Mouse (Mus musculus) brown adipose tissue, adult 24 weeks (tissue): Measurements from ENCODE around the gene Gm47289. TPM values are rescaled to one million over a fixed set of nuclear protein-coding genes. Genes with fewer than 3 reads are reported as not detected.

Source experiments
- H3K27ac ChIP-seq: fragments of 200-500 bp; replicated peaks from 2 replicates; pipeline ENCODE4 v1.5.1; 2012; ENCODE audit warnings: low read depth, mild to moderate bottlenecking, low read length
- H3K4me1 ChIP-seq: fragments of 200-500 bp; 2 replicates; pipeline ENCODE4 v1.6.1; 2012; ENCODE audit warnings: low read length, mixed read lengths; ENCODE audit not compliant: control insufficient read depth, insufficient read depth, insufficient read length
- H3K4me3 ChIP-seq: fragments of 200-500 bp; 2 replicates; pipeline ENCODE4 v1.5.1; 2012; ENCODE audit warnings: low read depth, mild to moderate bottlenecking, low read length, moderate library complexity; ENCODE audit not compliant: insufficient read depth
- polyA plus RNA-seq: library from polyadenylated mRNA; stranded (reverse); fragments of >200 nt; gene quantifications from 2 replicates; pipeline ENCODE4 v1.2.4, GENCODE M21; 2012; ENCODE audit not compliant: missing spikeins, insufficient read depth, insufficient read length

Gene Gm47289
- polyA plus RNA-seq, 1 experiment = not detected

GRCm38 (mm10) chr9:119201653-119202052 lies 42.7 kb downstream of the Gm47289 start:
- Histone ChIP-seq H3K4me3 (no peak overlapping the region), H3K4me1 (no peaks in the 10 kb centered on the region; the same call in none of the 2 replicates), H3K27ac (no peak overlapping the region)

- Histone ChIP-seq H3K27ac (no peak overlapping the region), H3K4me3 (no peak overlapping the region), H3K4me1 (no peaks in the 10 kb centered on the region; the same call in none of the 2 replicates)
Observed at GRCm38 (mm10) chr9:119203617-119204016, 44.7 kb downstream of the Gm47289 start.

DNA sequence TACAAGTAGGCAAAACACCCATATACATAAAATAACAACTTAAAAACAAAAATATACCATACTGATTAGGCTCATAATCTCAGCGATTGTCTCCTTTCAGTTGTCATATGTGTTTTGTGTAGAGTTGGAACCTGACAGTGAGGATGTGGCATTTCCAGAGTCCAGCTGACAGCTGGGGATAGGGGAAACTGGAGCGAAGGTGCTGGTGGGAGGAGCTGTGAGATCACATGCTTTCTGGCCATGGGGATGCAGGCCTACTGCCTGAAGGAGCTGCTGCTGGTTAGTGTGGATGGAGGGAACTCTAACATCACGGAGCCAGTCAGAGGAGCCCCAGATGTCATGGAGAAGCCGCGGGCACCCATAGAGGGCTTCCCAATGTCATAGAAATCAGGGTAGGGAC lies 46.8 kb downstream of the Gm47289 start:
- Histone ChIP-seq H3K27ac (no peak overlapping the region), H3K4me3 (no peak overlapping the region), H3K4me1 (no peaks in the 10 kb centered on the region)

DNA sequence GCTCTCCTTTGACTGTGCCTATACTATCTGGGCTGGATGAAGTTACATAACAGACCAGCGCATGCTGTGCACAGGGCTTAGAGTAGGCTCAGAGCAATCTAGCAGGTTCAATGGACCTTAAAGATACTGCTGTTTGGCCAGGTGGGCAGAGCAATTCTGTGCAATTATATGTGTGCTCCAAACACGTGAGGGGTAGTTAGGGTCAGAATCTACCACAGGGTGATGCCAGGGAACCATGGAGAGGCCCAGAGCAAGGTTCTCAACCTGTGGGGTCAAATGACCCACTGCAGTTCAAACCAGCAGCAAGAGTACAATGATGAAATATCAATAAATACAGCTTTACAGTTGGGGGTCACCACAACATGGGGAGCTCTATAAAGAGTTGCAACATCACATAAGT lies 47.7 kb downstream of the Gm47289 start:
- H3K4me3 ChIP-seq = no peak overlapping the region
- no peaks in the 10 kb centered on the region for H3K4me1 ChIP-seq
- H3K27ac ChIP-seq = no peak overlapping the region

DNA sequence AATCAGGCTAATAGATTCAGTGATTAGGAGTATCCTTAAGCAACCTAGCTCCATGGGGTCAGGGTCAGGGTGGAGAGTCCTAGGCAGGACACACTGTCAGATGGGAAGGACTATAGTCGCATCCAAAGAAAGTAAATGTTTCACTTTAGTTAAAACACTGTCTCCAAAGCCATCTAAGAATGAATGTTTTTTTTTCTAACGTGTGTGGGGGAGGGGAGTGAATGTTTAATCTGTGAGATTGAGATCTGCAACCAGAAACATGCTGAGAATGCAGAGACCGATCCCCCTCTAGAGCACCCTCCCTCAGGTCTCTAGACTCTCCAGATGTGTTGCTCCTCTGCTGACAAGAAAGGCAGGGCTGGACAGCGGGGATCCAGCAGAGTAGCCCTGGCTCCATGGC lies 48.2 kb downstream of the Gm47289 start:
- H3K27ac ChIP-seq = no peak overlapping the region
- H3K4me3 ChIP-seq = no peak overlapping the region

GRCm38 (mm10) chr9:119208998-119209397 lies 50.0 kb downstream of the Gm47289 start, which contains the start of gene Slc22a13:
Gene Slc22a13 (minus strand): TSS chr9:119209098.
- Histone ChIP-seq H3K4me3 (no peak within 1 kb of the TSS), H3K4me1 (no peaks in the 10 kb centered on the region), H3K27ac (no peak within 1 kb of the TSS)

More for the DNA sequence above, 48.2 kb downstream of the Gm47289 start:
- H3K4me1 ChIP-seq = no peaks in the 10 kb centered on the region

Other genes starting within 250 kb of the Gm47289 start
- gene Ctdspl, start 232.7 kb upstream of the Gm47289 start, polyA plus RNA-seq = 18.8 and 24.2 TPM in 2 replicates
- 1.8 TPM in 1 of 2 replicates, not detected in the other for gene Vill, start 106.4 kb upstream of the Gm47289 start, polyA plus RNA-seq
- 12.0 and 17.2 TPM in 2 replicates for gene Plcd1, start 65.7 kb upstream of the Gm47289 start, polyA plus RNA-seq
- gene Dlec1, start 56.7 kb upstream of the Gm47289 start, polyA plus RNA-seq = 0.46 and 1.4 TPM in 2 replicates
- 25.2 and 31.9 TPM in 2 replicates for gene Acaa1b, start 2.1 kb upstream of the Gm47289 start, polyA plus RNA-seq
- gene Slc22a13, start 49.9 kb downstream of the Gm47289 start, polyA plus RNA-seq = not detected in 2 replicates
- 18.3 and 19.4 TPM in 2 replicates for gene Oxsr1, start 163.3 kb downstream of the Gm47289 start, polyA plus RNA-seq
- 82.7 and 96.9 TPM in 2 replicates for gene Acaa1a, start 180.5 kb downstream of the Gm47289 start, polyA plus RNA-seq
- 11.2 and 13.3 TPM in 2 replicates for gene Myd88, start 182.2 kb downstream of the Gm47289 start, polyA plus RNA-seq
- 1.2 and 1.7 TPM in 2 replicates for gene Xylb, start 198.2 kb downstream of the Gm47289 start, polyA plus RNA-seq
- not detected in 2 replicates for gene Slc22a14, start 206.4 kb downstream of the Gm47289 start, polyA plus RNA-seq
- 1.8 and 5.3 TPM in 2 replicates for gene Acvr2b, start 243.0 kb downstream of the Gm47289 start, polyA plus RNA-seq